Mouse (Mus musculus) forebrain, embryonic 10.5 days (tissue): ENCODE data around the gene Mrfap1. TPM values are rescaled to one million over a fixed set of nuclear protein-coding genes. Genes with fewer than 3 reads are reported as not detected.

Experiments
- DNase-seq: peaks from one replicate; pipeline ENCODE4 v3.0.0-alpha.2; 2017; ENCODE audit warnings: low spot score; ENCODE audit errors: extremely low spot score
- H3K27ac ChIP-seq: fragments of 300-500 bp; sonication (generic); 2 replicates; pipeline ENCODE4 v1.5.1; 2016; ENCODE audit warnings: mild to moderate bottlenecking
- H3K27me3 ChIP-seq: fragments of 300-500 bp; sonication (generic); 2 replicates; pipeline ENCODE4 v1.6.1; 2016; ENCODE audit warnings: mild to moderate bottlenecking; ENCODE audit not compliant: poor library complexity, severe bottlenecking
- H3K36me3 ChIP-seq: fragments of 300-500 bp; sonication (generic); replicated peaks from 2 replicates; pipeline ENCODE4 v1.6.1; 2016; ENCODE audit warnings: mild to moderate bottlenecking, moderate library complexity
- H3K4me1 ChIP-seq: fragments of 300-500 bp; sonication (generic); 2 replicates; pipeline ENCODE4 v1.6.1; 2016
- H3K4me3 ChIP-seq: fragments of 300-500 bp; sonication (generic); 2 replicates; pipeline ENCODE4 v1.5.1; 2016; ENCODE audit warnings: mild to moderate bottlenecking, moderate library complexity
- H3K9me3 ChIP-seq: fragments of 300-500 bp; sonication (generic); 2 replicates; pipeline ENCODE4 v1.6.1; 2016; ENCODE audit warnings: mild to moderate bottlenecking, moderate library complexity
- WGBS: fragments of 180-500 bp; shearing (Covaris S2); methylation state at CpG from one replicate; pipeline ENCODE4 v1.1.7; 2016; 5-methylcytosine and 5-hydroxymethylcytosine counted together
- polyA plus RNA-seq: library from polyadenylated mRNA; unstranded; fragments of >200 nt; fragmentation: Nextera tagmentation; extraction: Ambion mirVana; gene quantifications from 2 replicates; pipeline ENCODE4 v1.2.1, GENCODE M21; 2016

Mrfap1 gene
- polyA plus RNA-seq, 1 experiment from 2014 or later: 435 TPM

DNA sequence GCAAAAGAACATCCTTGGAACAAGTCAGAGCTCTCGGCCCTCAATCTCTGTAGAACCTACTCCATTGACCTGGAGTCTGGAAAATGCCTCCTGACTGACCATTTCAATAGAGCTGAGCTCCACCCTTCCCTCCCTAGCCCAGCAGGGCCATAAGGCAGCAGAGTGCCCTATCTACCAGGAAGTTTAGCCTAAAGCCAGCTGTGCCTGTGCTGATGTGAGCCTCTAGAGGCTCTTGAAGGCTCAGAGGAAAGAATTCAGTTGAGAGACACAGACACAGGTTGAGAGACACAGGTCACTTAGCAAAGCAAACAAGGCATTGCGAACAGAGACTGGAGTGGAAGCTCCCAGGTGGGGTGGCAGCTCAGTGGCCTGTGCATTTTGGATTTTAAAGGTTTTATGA lies 21.3 kb downstream of the Mrfap1 start:
- no peaks in the 10 kb centered on the region for H3K36me3 ChIP-seq
- no peak for DNase-seq
- peaks cover 17% of the 10 kb centered on the region for H3K4me1 ChIP-seq
- H3K9me3 ChIP-seq: peaks cover 8% of the 10 kb centered on the region
- WGBS: 91% methylated on average over 2 of the region's 2 CpGs
- no peak overlapping the region for H3K27ac ChIP-seq
- no peaks in the 10 kb centered on the region for H3K27me3 ChIP-seq
- H3K4me3 ChIP-seq: no peak overlapping the region

DNA sequence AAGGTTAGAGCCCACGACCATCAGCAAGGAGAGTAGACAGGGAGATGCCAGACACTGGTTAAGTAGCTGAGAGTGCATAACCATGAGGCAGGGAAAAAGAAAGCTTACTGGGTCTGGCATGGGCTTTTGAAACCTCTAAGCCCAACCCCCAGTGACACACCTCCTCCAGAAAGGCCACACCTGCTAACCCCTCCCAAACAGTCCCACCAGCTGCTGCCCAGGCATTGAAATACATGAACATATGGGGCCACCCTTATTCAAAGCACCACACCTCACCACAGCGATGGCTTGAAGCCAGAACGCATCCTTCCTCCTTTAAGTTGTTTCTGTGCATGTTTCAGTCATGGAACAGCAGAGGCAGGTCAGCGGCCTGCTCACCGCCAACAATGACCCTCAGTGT lies 24.0 kb downstream of the Mrfap1 start:
- H3K4me1 ChIP-seq: peaks cover 22% of the 10 kb centered on the region
- no peak overlapping the region for H3K4me3 ChIP-seq
- WGBS: 84% methylated on average over 5 of the region's 5 CpGs
- no peak for DNase-seq
- peak overlapping the region; percentile 44 for H3K27ac ChIP-seq
- H3K9me3 ChIP-seq: no peaks in the 10 kb centered on the region
- no peaks in the 10 kb centered on the region for H3K27me3 ChIP-seq
- no peaks in the 10 kb centered on the region for H3K36me3 ChIP-seq

DNA sequence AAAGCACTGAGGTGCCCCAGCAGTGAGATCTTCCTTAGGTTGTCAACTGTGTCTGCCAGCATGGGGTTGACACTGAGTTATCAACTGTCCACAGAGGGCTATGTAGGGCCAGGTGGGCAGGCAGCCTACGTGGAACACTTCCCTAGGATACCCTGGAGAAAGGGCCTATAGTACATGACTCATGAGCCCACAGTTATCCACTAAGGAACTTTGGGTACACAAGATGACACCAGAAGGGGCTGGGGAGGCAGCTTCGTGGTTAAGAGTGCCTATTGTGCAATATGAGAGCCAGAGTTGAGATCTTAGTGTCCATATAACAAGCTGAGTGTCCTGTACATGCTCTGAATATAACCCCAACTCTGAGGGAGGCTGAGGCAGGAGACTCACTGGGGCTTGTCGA lies 27.0 kb downstream of the Mrfap1 start:
- DNase-seq: no peak
- no peaks in the 10 kb centered on the region for H3K9me3 ChIP-seq
- 61% methylated on average over 3 of the region's 3 CpGs for WGBS

DNA sequence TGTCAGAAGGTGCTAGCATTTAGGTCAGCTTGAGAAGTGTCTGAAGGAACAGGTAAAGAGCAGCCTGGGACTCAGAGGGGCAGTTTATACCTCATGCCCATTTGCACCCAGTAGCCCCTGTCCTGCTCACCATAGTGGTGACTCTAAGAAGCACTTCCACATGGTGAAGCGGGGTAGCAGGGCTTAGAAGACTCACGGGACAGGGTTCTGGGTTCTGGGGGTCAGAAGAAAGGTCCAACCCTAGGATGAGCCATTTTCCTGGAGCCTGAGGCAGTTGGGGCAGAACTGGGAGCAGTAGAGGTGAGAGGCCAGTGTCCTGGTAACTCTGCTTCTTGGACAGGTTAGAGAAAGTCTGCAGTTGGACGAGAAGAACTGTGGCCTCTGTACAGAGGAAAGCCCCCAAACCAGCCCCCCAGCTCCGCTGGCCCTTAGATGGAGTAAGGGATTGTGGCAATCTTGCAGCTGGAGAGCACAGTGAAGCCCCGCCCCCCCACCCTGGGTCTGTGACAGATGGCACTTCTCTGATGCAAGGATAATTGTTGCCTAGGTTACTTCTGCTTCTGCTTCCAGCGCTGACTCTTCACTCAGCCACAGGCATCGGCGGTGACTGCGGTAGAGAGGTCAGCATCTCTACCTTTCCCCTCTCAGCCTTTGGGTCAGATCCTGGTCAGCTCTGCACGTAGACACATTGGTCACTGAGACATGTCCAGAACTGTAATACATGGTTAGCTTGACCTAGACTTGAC lies 29.4 kb downstream of the Mrfap1 start:
- WGBS: 43% methylated on average over 10 of the region's 10 CpGs
- no peaks in the 10 kb centered on the region for H3K9me3 ChIP-seq
- no peaks in the 10 kb centered on the region for H3K36me3 ChIP-seq
- H3K4me3 ChIP-seq: no peak overlapping the region
- H3K27ac ChIP-seq: peak overlapping the region; percentile 64; the same call in 1 of the 2 replicates
- H3K4me1 ChIP-seq: peaks cover 37% of the 10 kb centered on the region
- no peak for DNase-seq
- H3K27me3 ChIP-seq: no peaks in the 10 kb centered on the region

More for the DNA sequence above, 27.0 kb downstream of the Mrfap1 start:
- Histone ChIP-seq H3K4me3 (no peak overlapping the region), H3K27me3 (no peaks in the 10 kb centered on the region), H3K36me3 (no peaks in the 10 kb centered on the region), H3K4me1 (peaks cover 19% of the 10 kb centered on the region), H3K27ac (no peak overlapping the region)

DNA sequence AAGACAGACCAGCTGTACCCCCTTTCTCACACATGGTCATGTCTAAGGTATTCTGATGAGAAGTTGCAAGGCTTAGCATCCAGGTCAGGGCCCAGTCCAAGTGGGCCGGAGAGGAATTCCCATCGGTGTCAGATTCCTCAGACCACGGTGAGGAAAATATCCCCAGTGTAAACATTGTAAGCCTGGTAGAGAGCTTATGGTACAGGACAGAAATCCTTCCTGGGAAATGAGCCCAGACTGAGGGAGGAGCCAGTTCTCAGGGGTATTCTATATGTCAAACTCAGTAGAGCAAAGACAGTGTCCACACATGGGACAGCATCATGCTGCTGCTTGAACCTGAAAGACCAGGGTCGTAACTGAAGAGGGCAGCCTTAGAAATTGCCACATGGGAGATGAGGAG lies 36.7 kb downstream of the Mrfap1 start:
- Histone ChIP-seq H3K4me3 (no peak overlapping the region), H3K27me3 (no peaks in the 10 kb centered on the region), H3K36me3 (no peaks in the 10 kb centered on the region), H3K4me1 (peaks cover 18% of the 10 kb centered on the region), H3K27ac (no peak overlapping the region), H3K9me3 (no peaks in the 10 kb centered on the region)
- 84% methylated on average over 4 of the region's 4 CpGs for WGBS
- DNase-seq: no peak

DNA sequence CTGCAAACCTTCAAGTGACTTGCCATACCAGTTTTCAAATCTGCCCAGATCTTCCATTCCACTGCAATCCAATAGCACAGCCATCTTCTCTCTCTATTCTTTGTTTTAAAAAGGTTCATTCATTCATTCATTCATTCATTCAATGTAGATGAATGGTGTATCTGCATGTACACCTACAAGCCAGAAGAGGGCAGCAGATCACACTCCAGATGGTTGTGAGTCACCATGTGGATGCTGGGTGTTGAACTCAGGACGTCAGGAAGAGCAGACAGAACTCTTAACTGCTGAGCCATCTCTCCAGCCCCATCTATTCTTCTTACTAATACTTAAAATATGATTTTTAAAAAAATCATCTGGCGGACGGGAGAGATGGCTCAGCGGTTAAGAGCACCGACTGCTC lies 39.5 kb downstream of the Mrfap1 start:
- 67% methylated on average over 5 of the region's 5 CpGs for WGBS
- Histone ChIP-seq H3K36me3 (no peaks in the 10 kb centered on the region), H3K9me3 (no peaks in the 10 kb centered on the region), H3K27ac (no peak overlapping the region), H3K4me1 (no peaks in the 10 kb centered on the region), H3K4me3 (no peak overlapping the region), H3K27me3 (no peaks in the 10 kb centered on the region)
- DNase-seq: no peak

DNA sequence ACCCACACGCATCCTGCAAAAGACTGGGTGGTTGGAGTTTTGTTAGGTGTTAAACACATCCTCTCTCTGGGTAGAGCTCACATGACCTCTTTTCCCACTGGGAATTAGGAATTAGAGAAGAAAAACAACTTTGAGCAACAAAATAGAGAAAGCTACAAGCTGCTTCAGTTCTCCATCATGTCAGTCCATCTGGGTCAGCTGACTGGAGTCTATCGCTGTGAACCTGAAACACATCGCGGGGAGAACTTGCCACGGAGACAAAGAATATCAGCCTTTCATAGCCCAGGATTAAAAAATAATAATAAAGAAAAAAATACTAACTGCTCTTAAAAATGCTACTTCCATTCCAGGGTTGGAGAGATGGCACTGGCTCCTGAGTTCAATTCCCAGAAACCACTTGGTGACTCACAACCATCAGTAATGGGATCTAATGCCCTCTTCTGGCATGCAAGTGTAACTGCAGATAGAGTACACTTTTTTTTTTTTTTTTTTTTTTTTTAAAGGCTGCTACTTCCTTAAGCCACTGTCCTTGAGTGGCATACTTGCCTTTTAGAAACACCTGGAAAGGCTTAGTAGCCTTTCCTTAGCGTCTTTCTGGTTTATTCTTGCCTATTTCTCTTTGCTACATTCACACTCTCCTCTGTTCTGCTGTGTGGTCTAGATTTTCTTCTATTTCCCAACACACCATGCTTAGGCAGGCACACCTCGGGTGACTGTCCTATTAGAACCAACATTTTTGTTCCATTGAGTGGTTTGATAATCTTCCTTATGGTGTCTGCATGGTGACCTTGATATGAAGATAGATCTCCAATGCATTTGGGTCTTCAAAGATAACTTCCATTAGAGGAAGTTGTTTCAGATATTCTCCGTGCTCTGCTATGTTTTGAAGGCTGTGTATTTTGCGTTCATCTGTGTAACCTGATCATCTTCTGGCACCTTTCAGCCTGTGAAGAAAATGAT lies 46.2 kb downstream of the Mrfap1 start:
- DNase-seq: no peak

DNA sequence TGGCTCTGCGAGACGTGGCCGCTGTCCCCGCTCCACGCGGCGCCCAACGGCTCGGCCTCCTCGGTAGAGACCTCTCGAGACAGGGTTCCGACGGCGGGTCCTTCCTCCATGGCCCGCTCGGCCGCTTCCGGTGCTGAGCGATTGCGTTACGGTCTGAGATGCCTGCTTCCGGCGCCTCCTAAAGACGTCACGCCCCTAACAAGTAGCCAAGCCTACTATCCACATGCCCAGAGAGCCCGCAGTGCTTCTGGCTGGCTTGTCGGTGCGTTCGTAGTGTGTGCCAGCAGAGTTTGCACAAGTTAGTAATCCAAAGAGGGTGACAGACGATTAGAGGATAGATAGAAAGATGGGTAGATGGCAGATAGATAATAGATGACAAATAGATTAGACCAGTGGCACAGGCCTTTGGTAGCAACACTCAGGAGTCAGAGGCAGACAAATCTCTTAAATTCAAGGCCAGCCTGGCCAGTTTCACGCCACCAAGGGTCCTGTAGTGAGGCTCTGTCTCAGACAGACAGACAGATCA lies 48.0 kb downstream of the Mrfap1 start, which contains the start of gene Bloc1s4:
Gene Bloc1s4, minus strand, starts transcription at position 115 of the 526 bp plus-strand sequence.
- Histone ChIP-seq H3K4me1 (peaks cover 19% of the 10 kb centered on the region), H3K4me3 (peak within 1 kb of the TSS; percentile 74), H3K27me3 (no peaks in the 10 kb centered on the region), H3K9me3 (no peaks in the 10 kb centered on the region), H3K27ac (peak within 1 kb of the TSS; percentile 88), H3K36me3 (peaks cover 5% of the 10 kb centered on the region; the same call in 1 of the 2 replicates)
- WGBS: 4% methylated on average over 31 of the region's 31 CpGs
- DNase-seq: peak; percentile 93

More for the DNA sequence above, 46.2 kb downstream of the Mrfap1 start:
- Histone ChIP-seq H3K4me3 (no peak overlapping the region), H3K27me3 (no peaks in the 10 kb centered on the region), H3K4me1 (peaks cover 19% of the 10 kb centered on the region), H3K27ac (no peak overlapping the region), H3K9me3 (no peaks in the 10 kb centered on the region), H3K36me3 (peaks cover 5% of the 10 kb centered on the region; the same call in 1 of the 2 replicates)
- WGBS: 75% methylated on average over 9 of the region's 9 CpGs

DNA sequence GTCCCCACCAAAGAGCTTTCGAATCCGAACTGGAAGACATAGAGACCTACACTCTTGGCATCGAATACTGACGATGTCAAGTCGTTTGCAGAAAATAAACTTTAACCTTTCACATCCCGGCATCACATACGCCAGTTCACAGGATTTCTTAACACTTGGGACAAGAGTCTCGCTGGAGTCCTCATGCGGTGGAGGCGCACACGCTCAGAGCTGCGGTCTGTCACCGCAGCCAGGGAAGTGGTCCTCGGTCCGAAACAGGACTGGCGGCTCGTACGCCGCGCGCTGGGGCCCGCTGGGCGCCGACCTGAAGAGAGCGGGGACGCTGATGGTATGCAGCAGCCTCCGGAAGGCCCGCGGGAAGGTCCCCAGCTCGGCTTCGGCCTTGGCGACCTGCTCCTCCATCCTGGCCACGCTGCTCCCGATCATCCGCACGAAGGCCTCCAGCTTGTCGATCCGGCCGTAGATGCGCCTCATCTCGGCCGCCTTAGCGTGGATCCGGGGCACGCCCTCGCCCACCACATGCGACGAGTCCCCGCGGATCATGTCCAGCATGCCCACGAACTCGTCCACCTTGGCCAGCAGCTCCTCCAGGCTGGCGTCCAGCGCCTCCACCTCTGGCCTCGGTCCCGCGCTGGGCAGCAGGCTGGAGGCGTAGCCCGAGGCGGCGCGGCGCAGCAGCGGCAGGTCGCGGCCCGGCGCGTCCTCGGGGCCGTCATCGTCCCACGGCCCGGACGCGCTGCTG lies 48.6 kb downstream of the Mrfap1 start:
- Histone ChIP-seq H3K36me3 (peaks cover 5% of the 10 kb centered on the region; the same call in 1 of the 2 replicates), H3K27me3 (no peaks in the 10 kb centered on the region), H3K9me3 (no peaks in the 10 kb centered on the region), H3K4me3 (peak overlapping the region; percentile 74), H3K27ac (peak overlapping the region; percentile 88), H3K4me1 (peaks cover 19% of the 10 kb centered on the region)
- no peak for DNase-seq
- WGBS: 3% methylated on average over 76 of the region's 76 CpGs

DNA sequence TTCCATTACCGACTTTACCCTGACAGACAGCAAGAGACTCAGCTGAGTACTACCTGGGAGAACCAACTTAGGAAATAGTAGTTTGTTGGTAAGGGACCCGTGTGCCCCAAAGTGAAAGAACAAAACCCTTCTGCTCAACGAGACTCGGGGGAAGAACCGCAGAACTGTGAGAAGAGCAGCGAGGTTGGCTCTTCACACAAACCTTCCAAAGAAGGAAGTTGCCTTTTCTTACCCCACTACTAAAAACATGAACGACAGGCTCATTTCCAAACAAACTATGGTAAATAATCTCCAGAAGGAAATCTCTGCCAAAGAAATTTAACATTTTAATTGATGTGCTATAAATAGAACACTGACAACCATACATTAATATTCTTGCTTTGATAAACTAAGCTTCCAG lies 49.5 kb downstream of the Mrfap1 start:
- Histone ChIP-seq H3K9me3 (no peaks in the 10 kb centered on the region), H3K27ac (no peak overlapping the region), H3K27me3 (no peaks in the 10 kb centered on the region), H3K36me3 (peaks cover 5% of the 10 kb centered on the region; the same call in 1 of the 2 replicates), H3K4me1 (peaks cover 24% of the 10 kb centered on the region), H3K4me3 (peak overlapping the region; percentile 74)
- 89% methylated on average over 7 of the region's 7 CpGs for WGBS
- DNase-seq: no peak
